Mouse (Mus musculus) forebrain, embryonic 16.5 days (tissue): ENCODE measurements at regions not wholly inside any gene's neighbourhood (a gene's known extent, or its start where the extent isn't known, plus 50 kb on each side); places are given as distances from the start of the nearest gene placed in this dataset.

Source experiments
- ATAC-seq: fragments of 200-750 bp; cut with Nextera tagmentation; 2 replicates; pipeline ENCODE4 v1.8.0; 2017; ENCODE audit warnings: mild to moderate bottlenecking, moderate library complexity
- H3K27ac ChIP-seq: fragments of 300-500 bp; sonication (generic); 2 replicates; pipeline ENCODE4 v1.5.1; 2014; ENCODE audit warnings: low read length, control low read depth
- H3K27me3 ChIP-seq: fragments of 300-500 bp; sonication (generic); replicated peaks from 2 replicates; pipeline ENCODE4 v1.6.1; 2014; ENCODE audit warnings: low read length; ENCODE audit not compliant: control insufficient read depth, insufficient read depth
- H3K36me3 ChIP-seq: fragments of 300-500 bp; sonication (generic); 2 replicates; pipeline ENCODE4 v1.6.1; 2014; ENCODE audit not compliant: control insufficient read depth, insufficient read depth
- H3K4me1 ChIP-seq: fragments of 300-500 bp; sonication (generic); replicated peaks from 2 replicates; pipeline ENCODE4 v1.6.1; 2014; ENCODE audit warnings: low read length; ENCODE audit not compliant: control insufficient read depth, insufficient read depth
- H3K4me2 ChIP-seq: fragments of 300-500 bp; sonication (generic); 2 replicates; pipeline ENCODE4 v1.6.1; 2014; ENCODE audit warnings: mild to moderate bottlenecking, low read length, control low read depth
- H3K4me3 ChIP-seq: fragments of 300-500 bp; sonication (generic); replicated peaks from 2 replicates; pipeline ENCODE4 v1.5.1; 2014; ENCODE audit warnings: mild to moderate bottlenecking, low read length, control low read depth
- H3K9ac ChIP-seq: fragments of 300-500 bp; sonication (generic); replicated peaks from 2 replicates; pipeline ENCODE4 v1.6.1; 2014; ENCODE audit warnings: low read depth, low read length, control low read depth
- H3K9me3 ChIP-seq: fragments of 300-500 bp; sonication (generic); 2 replicates; pipeline ENCODE4 v1.6.1; 2016; ENCODE audit warnings: low read length; ENCODE audit not compliant: control insufficient read depth
- WGBS: fragments of 180-500 bp; shearing (Covaris S2); extraction: QIAGEN DNeasy Blood & Tissue Kit; methylation state at CpG from one replicate; pipeline ENCODE4 v1.1.7; 2014; 5-methylcytosine and 5-hydroxymethylcytosine counted together

GRCm38 (mm10) chr10:98733950-98734585 lies 180.1 kb upstream of the Atp2b1 start:
- Histone ChIP-seq H3K4me2 (no peak overlapping the region), H3K9ac (no peak overlapping the region), H3K27ac (no peak overlapping the region), H3K27me3 (no peaks in the 10 kb centered on the region), H3K4me3 (no peak overlapping the region), H3K9me3 (no peaks in the 10 kb centered on the region), H3K36me3 (no peaks in the 10 kb centered on the region), H3K4me1 (no peaks in the 10 kb centered on the region)
- WGBS = 87% methylated on average over 7 of the region's 7 CpGs
- ATAC-seq = no peak

GRCm38 (mm10) chr10:98740507-98741147 lies 173.6 kb upstream of the Atp2b1 start:
- 89% methylated on average over 7 of the region's 7 CpGs for whole genome bisulfite sequencing
- no peak for ATAC-seq
- Histone ChIP-seq H3K4me3 (no peak overlapping the region), H3K9me3 (no peaks in the 10 kb centered on the region), H3K4me1 (no peaks in the 10 kb centered on the region), H3K9ac (no peak overlapping the region), H3K4me2 (no peak overlapping the region), H3K27me3 (no peaks in the 10 kb centered on the region), H3K36me3 (no peaks in the 10 kb centered on the region), H3K27ac (no peak overlapping the region)

GRCm38 (mm10) chr10:98741398-98741797 lies 172.8 kb upstream of the Atp2b1 start:
- H3K4me1 ChIP-seq = no peaks in the 10 kb centered on the region
- no peaks in the 10 kb centered on the region for H3K9me3 ChIP-seq
- no peak overlapping the region for H3K4me3 ChIP-seq
- 70% methylated on average over 5 of the region's 5 CpGs for WGBS
- H3K9ac ChIP-seq = no peak overlapping the region
- H3K27me3 ChIP-seq = no peaks in the 10 kb centered on the region
- H3K4me2 ChIP-seq = no peak overlapping the region
- no peak for ATAC-seq
- no peak overlapping the region for H3K27ac ChIP-seq
- no peaks in the 10 kb centered on the region for H3K36me3 ChIP-seq

- H3K4me1 ChIP-seq = no peaks in the 10 kb centered on the region
- no peak overlapping the region for H3K9ac ChIP-seq
- H3K27ac ChIP-seq = no peak overlapping the region
- no peaks in the 10 kb centered on the region for H3K27me3 ChIP-seq
- H3K4me3 ChIP-seq = no peak overlapping the region
- H3K9me3 ChIP-seq = no peaks in the 10 kb centered on the region
- WGBS = 81% methylated on average over 16 of the region's 16 CpGs
- no peaks in the 10 kb centered on the region for H3K36me3 ChIP-seq
- no peak overlapping the region for H3K4me2 ChIP-seq
- no peak for ATAC-seq
Observed at GRCm38 (mm10) chr10:98742822-98743605, 171.2 kb upstream of the Atp2b1 start.

GRCm38 (mm10) chr10:98744246-98744645 lies 170.0 kb upstream of the Atp2b1 start:
- Histone ChIP-seq H3K27ac (no peak overlapping the region), H3K4me3 (no peak overlapping the region), H3K9ac (no peak overlapping the region), H3K4me1 (no peaks in the 10 kb centered on the region; the same call in 1 of the 2 replicates), H3K9me3 (no peaks in the 10 kb centered on the region), H3K4me2 (no peak overlapping the region), H3K27me3 (no peaks in the 10 kb centered on the region), H3K36me3 (no peaks in the 10 kb centered on the region)
- WGBS = 61% methylated on average over 6 of the region's 6 CpGs
- ATAC-seq = no peak

GRCm38 (mm10) chr10:98744662-98745061 lies 169.5 kb upstream of the Atp2b1 start:
- H3K27ac ChIP-seq = no peak overlapping the region
- no peaks in the 10 kb centered on the region for H3K36me3 ChIP-seq
- H3K9ac ChIP-seq = no peak overlapping the region
- no peak overlapping the region for H3K4me3 ChIP-seq
- no peaks in the 10 kb centered on the region for H3K27me3 ChIP-seq
- no peaks in the 10 kb centered on the region for H3K9me3 ChIP-seq
- H3K4me2 ChIP-seq = no peak overlapping the region
- no peak for ATAC-seq
- 40% methylated on average over 6 of the region's 6 CpGs for WGBS
- H3K4me1 ChIP-seq = no peaks in the 10 kb centered on the region; the same call in 1 of the 2 replicates

- ATAC-seq = no peak
- whole genome bisulfite sequencing = 89% methylated on average over 2 of the region's 2 CpGs
Observed at GRCm38 (mm10) chr10:98745409-98745808, 168.8 kb upstream of the Atp2b1 start.

GRCm38 (mm10) chr10:98745861-98746260 lies 168.3 kb upstream of the Atp2b1 start:
- WGBS = 87% methylated on average over 5 of the region's 5 CpGs
- no peak for ATAC-seq
- Histone ChIP-seq H3K27ac (no peak overlapping the region), H3K9me3 (no peaks in the 10 kb centered on the region), H3K4me2 (no peak overlapping the region), H3K27me3 (no peaks in the 10 kb centered on the region), H3K4me1 (no peaks in the 10 kb centered on the region; the same call in 1 of the 2 replicates), H3K4me3 (no peak overlapping the region), H3K9ac (no peak overlapping the region), H3K36me3 (no peaks in the 10 kb centered on the region)

More at GRCm38 (mm10) chr10:98745409-98745808, 168.8 kb upstream of the Atp2b1 start:
- Histone ChIP-seq H3K9ac (no peak overlapping the region), H3K27me3 (no peaks in the 10 kb centered on the region), H3K9me3 (no peaks in the 10 kb centered on the region), H3K4me2 (no peak overlapping the region), H3K4me3 (no peak overlapping the region), H3K4me1 (no peaks in the 10 kb centered on the region; the same call in 1 of the 2 replicates), H3K27ac (no peak overlapping the region), H3K36me3 (no peaks in the 10 kb centered on the region)

- 1% methylated on average over 3 of the region's 3 CpGs for WGBS
- ATAC-seq = peak; percentile 92
- no peak overlapping the region for H3K9ac ChIP-seq
Observed at GRCm38 (mm10) chr10:98748856-98749583, 165.2 kb upstream of the Atp2b1 start.

More at GRCm38 (mm10) chr10:98748856-98749583, 165.2 kb upstream of the Atp2b1 start:
- Histone ChIP-seq H3K9me3 (no peaks in the 10 kb centered on the region), H3K4me2 (no peak overlapping the region), H3K4me1 (no peaks in the 10 kb centered on the region; the same call in 1 of the 2 replicates), H3K27ac (no peak overlapping the region), H3K4me3 (no peak overlapping the region), H3K36me3 (no peaks in the 10 kb centered on the region), H3K27me3 (no peaks in the 10 kb centered on the region)
